Mouse (Mus musculus): ENCODE measurements around the gene Tulp3. TPM values are rescaled to one million over a fixed set of nuclear protein-coding genes. Genes with fewer than 3 reads are reported as not detected.

The Tulp3 gene
- total and polyA plus RNA-seq, 3 experiments, result 5.3 to 19.2 TPM; not detected in 1

DNA sequence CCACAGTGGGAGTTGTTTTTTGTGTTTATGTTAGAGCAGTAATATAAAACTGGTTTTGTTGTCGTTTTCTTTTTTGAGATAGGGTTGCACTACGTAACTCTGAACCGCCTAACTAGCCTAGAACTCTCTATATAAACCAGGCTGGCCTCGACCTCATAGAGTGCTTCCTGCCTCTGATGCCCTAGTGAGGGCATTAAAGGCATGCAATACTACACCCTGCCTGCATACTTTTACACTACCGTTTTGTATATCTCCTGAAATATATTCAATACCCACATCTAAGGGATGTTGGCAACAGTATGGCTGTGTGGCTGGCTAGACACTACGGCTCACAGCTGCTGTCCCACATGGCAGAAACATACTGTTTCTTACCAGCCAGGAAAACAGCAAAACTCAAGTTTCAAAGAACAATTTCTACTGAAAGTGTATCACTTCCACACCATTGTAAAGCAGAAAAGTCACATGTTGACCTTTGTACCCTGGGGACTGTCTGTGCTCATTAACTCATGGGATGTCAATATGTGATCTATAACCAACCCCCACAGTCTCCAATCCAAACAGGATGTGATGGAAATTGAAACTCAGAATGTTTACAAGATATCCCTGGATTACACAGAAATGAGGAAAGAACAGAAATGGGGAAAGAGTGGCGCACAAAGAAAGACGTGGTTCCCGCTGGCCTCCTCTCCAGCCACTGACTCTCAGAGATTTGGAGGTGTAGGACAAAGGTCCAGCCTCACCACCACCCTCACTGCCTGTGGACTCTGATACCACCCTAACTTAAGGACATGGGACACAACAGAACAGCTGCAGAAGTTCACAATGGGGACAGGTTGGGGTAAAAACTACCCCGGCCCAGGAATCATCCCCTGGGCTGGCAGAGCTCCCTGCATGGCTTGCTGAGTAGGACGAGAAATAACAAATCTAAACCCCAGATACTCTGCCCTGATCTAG is 78.2 kb downstream of the Tulp3 start:
- Histone ChIP-seq H3K79me2 (ENCODE audit: control insufficient read depth, insufficient read depth, low read length, poor library complexity) (no peaks in the 10 kb centered on the region), H3K27me3 (ENCODE audit: control insufficient read depth in 1 of 2, insufficient read depth in 2 of 2, low read length in 2 of 2) (no peaks in the 10 kb centered on the region), H3K9me3 (replicated peaks; ENCODE audit: insufficient read depth, low read length) (no peaks in the 10 kb centered on the region), H3K36me3 (ENCODE audit: control insufficient read depth in 1 of 2, insufficient read depth in 2 of 2, low read length in 2 of 2) (no peaks in the 10 kb centered on the region), H3K27ac (ENCODE audit: control insufficient read depth, low read depth, low read length) (no peak overlapping the region), H3K9ac (ENCODE audit: control insufficient read depth, low read depth, low read length, poor library complexity, severe bottlenecking) (no peak overlapping the region), H3K4me1 (ENCODE audit: control insufficient read depth in 1 of 2, insufficient read depth in 2 of 2, low read length in 2 of 2) (no peaks in the 10 kb centered on the region), H3K4me3 (ENCODE audit: control insufficient read depth in 1 of 2, insufficient read depth in 1 of 2, low read depth in 2 of 2, low read length in 2 of 2) (no peak overlapping the region)
- DNase-seq (ENCODE audit: low read depth, low spot score), result no peak
- TF ChIP-seq SMC3 (IDR thresholded peaks at IDR 0.05; ENCODE audit: low read depth, low read length), result no peak
- no peak for TF ChIP-seq JUND (IDR thresholded peaks at IDR 0.05; ENCODE audit: low read depth, low read length)
- TF ChIP-seq USF2 (IDR thresholded peaks at IDR 0.05; ENCODE audit: borderline replicate concordance in 1 of 2, insufficient read depth in 1 of 2, low read depth in 1 of 2, low read length in 2 of 2), result no peak
- TF ChIP-seq CTCF (IDR thresholded peaks at IDR 0.05 in 2 of 3, conservative IDR thresholded peaks at IDR 0.05 in 1 of 3; ENCODE audit: control insufficient read depth in 1 of 3, insufficient read depth in 1 of 3, low read depth in 2 of 3, low read length in 3 of 3, poor library complexity in 1 of 3, severe bottlenecking in 1 of 3), result no peak
- no peak for TF ChIP-seq POLR2A (IDR thresholded peaks at IDR 0.05; ENCODE audit: control insufficient read depth in 1 of 2, insufficient read depth in 1 of 2, low read depth in 1 of 2, low read length in 2 of 2, poor library complexity in 1 of 2)

DNA sequence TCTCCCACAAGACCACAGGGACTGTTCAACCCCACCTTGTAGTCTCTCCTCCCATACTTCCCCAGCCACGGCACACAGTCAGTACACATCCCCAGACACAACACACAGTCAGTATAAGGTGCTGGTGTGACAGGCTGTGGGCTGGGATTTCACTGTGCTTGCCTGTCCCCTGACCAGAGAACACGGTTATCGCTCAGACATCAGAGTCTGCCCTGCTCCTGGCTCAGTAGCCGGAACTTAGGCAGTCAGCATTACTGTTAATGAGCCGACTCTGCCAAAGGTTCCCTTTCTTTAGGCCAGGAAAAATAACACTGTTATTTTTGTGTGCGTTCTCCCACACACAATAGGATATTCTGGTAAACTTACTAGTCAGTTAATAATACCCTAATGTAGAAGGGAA is 79.3 kb downstream of the Tulp3 start:
- no peak for DNase-seq (ENCODE audit: low read depth, low spot score)
- no peak overlapping the region for H3K9ac ChIP-seq (ENCODE audit: control insufficient read depth, low read depth, low read length, poor library complexity, severe bottlenecking)
- no peaks in the 10 kb centered on the region for H3K4me1 ChIP-seq (ENCODE audit: control insufficient read depth in 1 of 2, insufficient read depth in 2 of 2, low read length in 2 of 2)
- no peaks in the 10 kb centered on the region for H3K9me3 ChIP-seq (replicated peaks; ENCODE audit: insufficient read depth, low read length)
- H3K4me3 ChIP-seq (ENCODE audit: control insufficient read depth in 1 of 2, insufficient read depth in 1 of 2, low read depth in 2 of 2, low read length in 2 of 2), result no peak overlapping the region
- TF ChIP-seq ZKSCAN1 (IDR thresholded peaks at IDR 0.05; ENCODE audit: low read depth, low read length), result no peak
- no peak for TF ChIP-seq TBP (IDR thresholded peaks at IDR 0.05; ENCODE audit: low read depth, low read length)
- no peak for TF ChIP-seq MAX (IDR thresholded peaks at IDR 0.05; ENCODE audit: low read length)
- TF ChIP-seq NELFE (IDR thresholded peaks at IDR 0.05; ENCODE audit: low read depth, low read length), result no peak
- TF ChIP-seq CHD2 (IDR thresholded peaks at IDR 0.05; ENCODE audit: low read length), result no peak
- no peak for TF ChIP-seq RCOR1 (IDR thresholded peaks at IDR 0.05; ENCODE audit: low read depth, low read length)
- no peak for TF ChIP-seq UBTF (IDR thresholded peaks at IDR 0.05; ENCODE audit: borderline replicate concordance, insufficient read depth, low read depth, low read length)
- TF ChIP-seq TAL1 (IDR thresholded peaks at IDR 0.05; ENCODE audit: low read length), result no peak
- TF ChIP-seq KAT2A (conservative IDR thresholded peaks at IDR 0.05; ENCODE audit: low read depth, low read length), result no peak
- no peak for TF ChIP-seq POLR2AphosphoS5 (IDR thresholded peaks at IDR 0.05; ENCODE audit: borderline replicate concordance, low read depth, low read length)
- TF ChIP-seq BHLHE40 (IDR thresholded peaks at IDR 0.05; ENCODE audit: borderline replicate concordance, low read depth, low read length), result no peak
- TF ChIP-seq SIN3A (IDR thresholded peaks at IDR 0.05; ENCODE audit: low read length), result no peak
- no peak for TF ChIP-seq SMC3 (IDR thresholded peaks at IDR 0.05; ENCODE audit: low read depth, low read length)
- TF ChIP-seq USF2 (IDR thresholded peaks at IDR 0.05; ENCODE audit: borderline replicate concordance in 1 of 2, insufficient read depth in 1 of 2, low read depth in 1 of 2, low read length in 2 of 2), result no peak
- TF ChIP-seq EP300 (IDR thresholded peaks at IDR 0.05; ENCODE audit: low read depth in 1 of 2, low read length in 2 of 2), result no peak
- no peak for TF ChIP-seq GABPA (IDR thresholded peaks at IDR 0.05; ENCODE audit: low read depth, low read length)
- no peak for TF ChIP-seq NRF1 (IDR thresholded peaks at IDR 0.05; ENCODE audit: insufficient read depth, low read depth, low read length, poor library complexity, severe bottlenecking)
- no peak for TF ChIP-seq MAZ (IDR thresholded peaks at IDR 0.05; ENCODE audit: low read depth, low read length)
- H3K79me2 ChIP-seq (ENCODE audit: control insufficient read depth, insufficient read depth, low read length, poor library complexity), result no peaks in the 10 kb centered on the region
- no peak overlapping the region for H3K27ac ChIP-seq (ENCODE audit: control insufficient read depth, low read depth, low read length)
- no peaks in the 10 kb centered on the region for H3K36me3 ChIP-seq (ENCODE audit: control insufficient read depth in 1 of 2, insufficient read depth in 2 of 2, low read length in 2 of 2)
- no peaks in the 10 kb centered on the region for H3K27me3 ChIP-seq (ENCODE audit: control insufficient read depth in 1 of 2, insufficient read depth in 2 of 2, low read length in 2 of 2)

All from MEL (cell line).